Mouse (Mus musculus) forebrain, embryonic 14.5 days (tissue): ENCODE measurements around the gene Prrxl1. TPM values are rescaled to one million over a fixed set of nuclear protein-coding genes. Genes with fewer than 3 reads are reported as not detected.

Experiments
- ATAC-seq: fragments of 200-750 bp; cut with Nextera tagmentation; 2 replicates; pipeline ENCODE4 v1.8.0; 2017; ENCODE audit warnings: mild to moderate bottlenecking, moderate library complexity
- DNase-seq: peaks from one replicate; pipeline ENCODE4 v3.0.0-alpha.2; 2015; ENCODE audit warnings: low spot score
- H3K27ac ChIP-seq: fragments of 300-500 bp; sonication (generic); 2 replicates; pipeline ENCODE4 v1.5.1; 2014; ENCODE audit warnings: low read depth, mild to moderate bottlenecking, control low read depth, low read length, moderate library complexity
- H3K27me3 ChIP-seq: fragments of 300-500 bp; sonication (generic); replicated peaks from 2 replicates; pipeline ENCODE4 v1.6.1; 2014; ENCODE audit warnings: low read length, control low read depth, mixed read lengths; ENCODE audit not compliant: control insufficient read depth, insufficient read depth
- H3K36me3 ChIP-seq: fragments of 300-500 bp; sonication (generic); 2 replicates; pipeline ENCODE4 v1.6.1; 2014; ENCODE audit warnings: low read length, control low read depth; ENCODE audit not compliant: control insufficient read depth, insufficient read depth
- H3K4me1 ChIP-seq: fragments of 300-500 bp; sonication (generic); 2 replicates; pipeline ENCODE4 v1.6.1; 2014; ENCODE audit warnings: antibody characterized with exemption, low read length, control low read depth; ENCODE audit not compliant: control insufficient read depth, insufficient read depth
- H3K4me2 ChIP-seq: fragments of 300-500 bp; sonication (generic); 2 replicates; pipeline ENCODE4 v1.6.1; 2014; ENCODE audit warnings: mild to moderate bottlenecking, control low read depth, low read length
- H3K4me3 ChIP-seq: fragments of 300-500 bp; sonication (generic); 2 replicates; pipeline ENCODE4 v1.5.1; 2014; ENCODE audit warnings: low read depth, low read length, control low read depth
- H3K9ac ChIP-seq: fragments of 300-500 bp; sonication (generic); 2 replicates; pipeline ENCODE4 v1.6.1; 2014; ENCODE audit warnings: mild to moderate bottlenecking, low read length, control low read depth, moderate library complexity
- H3K9me3 ChIP-seq: fragments of 300-500 bp; sonication (generic); replicated peaks from 2 replicates; pipeline ENCODE4 v1.6.1; 2016; ENCODE audit warnings: low read length, control low read depth, mixed read lengths; ENCODE audit not compliant: control insufficient read depth
- WGBS: fragments of 180-500 bp; shearing (Covaris S2); extraction: QIAGEN DNeasy Blood & Tissue Kit; methylation state at CpG from one replicate; pipeline ENCODE4 v1.1.7; 2014; 5-methylcytosine and 5-hydroxymethylcytosine counted together
- polyA plus RNA-seq: library from polyadenylated mRNA; unstranded; fragments of >200 nt; fragmentation: Nextera tagmentation; extraction: Ambion mirVana; gene quantifications from 2 replicates; pipeline ENCODE4 v1.2.1, GENCODE M21; 2014

Gene Prrxl1
- 0.19 TPM in 1 of 2 replicates, not detected in the other for polyA plus RNA-seq

- ATAC-seq (peak; percentile 60; the same call in 1 of the 2 replicates), DNase-seq (peak; percentile 51)
- H3K4me3 ChIP-seq = peak within 1 kb of the TSS; percentile 24
- peaks cover 8% of the 10 kb centered on the region for H3K4me1 ChIP-seq
- H3K4me2 ChIP-seq = peak within 1 kb of the TSS; percentile 50
- H3K9ac ChIP-seq = peak within 1 kb of the TSS; percentile 21; the same call in 1 of the 2 replicates
- WGBS = under 1% methylated on average over 53 of the region's 53 CpGs
- no peak within 1 kb of the TSS for H3K27ac ChIP-seq
- H3K36me3 ChIP-seq = no peaks in the 10 kb centered on the region
- peaks cover 66% of the 10 kb centered on the region for H3K27me3 ChIP-seq
- H3K9me3 ChIP-seq = no peaks in the 10 kb centered on the region
Measured at GRCm38 (mm10) chr14:32599290-32600041, at the start of gene Prrxl1. Prrxl1 (plus strand) TSS chr14:32599407.

- Histone ChIP-seq H3K4me3 (no peak overlapping the region), H3K27ac (no peak overlapping the region), H3K9me3 (no peaks in the 10 kb centered on the region), H3K36me3 (peaks cover 37% of the 10 kb centered on the region), H3K4me2 (no peak overlapping the region), H3K4me1 (no peaks in the 10 kb centered on the region), H3K9ac (no peak overlapping the region), H3K27me3 (no peaks in the 10 kb centered on the region)
- no peak for ATAC-seq
- DNase-seq = no peak
- WGBS = 82% methylated on average over 5 of the region's 5 CpGs
Measured at GRCm38 (mm10) chr14:32551854-32552253, 47.4 kb upstream of the Prrxl1 start.

GRCm38 (mm10) chr14:32553198-32553903, 45.9 kb upstream of the Prrxl1 start:
- H3K4me1 ChIP-seq = no peaks in the 10 kb centered on the region
- no peak overlapping the region for H3K4me2 ChIP-seq
- H3K36me3 ChIP-seq = peaks cover 41% of the 10 kb centered on the region
- H3K9ac ChIP-seq = no peak overlapping the region
- H3K4me3 ChIP-seq = no peak overlapping the region
- ATAC-seq (no peak), DNase-seq (no peak)
- H3K9me3 ChIP-seq = no peaks in the 10 kb centered on the region
- H3K27ac ChIP-seq = no peak overlapping the region
- no peaks in the 10 kb centered on the region for H3K27me3 ChIP-seq
- 50% methylated on average over 10 of the region's 10 CpGs for WGBS

GRCm38 (mm10) chr14:32554860-32555526, 44.2 kb upstream of the Prrxl1 start:
- Histone ChIP-seq H3K4me3 (no peak overlapping the region), H3K4me2 (no peak overlapping the region), H3K4me1 (no peaks in the 10 kb centered on the region), H3K27me3 (no peaks in the 10 kb centered on the region), H3K36me3 (peaks cover 54% of the 10 kb centered on the region), H3K27ac (no peak overlapping the region), H3K9ac (no peak overlapping the region), H3K9me3 (no peaks in the 10 kb centered on the region)
- 80% methylated on average over 8 of the region's 8 CpGs for WGBS
- ATAC-seq = no peak
- no peak for DNase-seq

GRCm38 (mm10) chr14:32561428-32561827, 37.8 kb upstream of the Prrxl1 start:
- H3K4me1 ChIP-seq = no peaks in the 10 kb centered on the region
- H3K27me3 ChIP-seq = no peaks in the 10 kb centered on the region
- H3K4me2 ChIP-seq = no peak overlapping the region
- H3K27ac ChIP-seq = no peak overlapping the region
- no peaks in the 10 kb centered on the region for H3K9me3 ChIP-seq
- H3K4me3 ChIP-seq = no peak overlapping the region
- DNase-seq = no peak
- H3K9ac ChIP-seq = no peak overlapping the region
- peaks cover 81% of the 10 kb centered on the region for H3K36me3 ChIP-seq
- 97% methylated on average over 3 of the region's 3 CpGs for WGBS
- no peak for ATAC-seq

GRCm38 (mm10) chr14:32563661-32564060, 35.5 kb upstream of the Prrxl1 start:
- WGBS = 87% methylated on average over 6 of the region's 6 CpGs
- Histone ChIP-seq H3K4me3 (no peak overlapping the region), H3K27ac (no peak overlapping the region), H3K36me3 (peaks cover 87% of the 10 kb centered on the region), H3K9me3 (no peaks in the 10 kb centered on the region), H3K4me1 (no peaks in the 10 kb centered on the region), H3K4me2 (no peak overlapping the region), H3K9ac (no peak overlapping the region), H3K27me3 (no peaks in the 10 kb centered on the region)
- no peak for ATAC-seq
- no peak for DNase-seq

GRCm38 (mm10) chr14:32572519-32572918, 26.7 kb upstream of the Prrxl1 start:
- Histone ChIP-seq H3K27ac (no peak overlapping the region), H3K9ac (no peak overlapping the region), H3K4me1 (no peaks in the 10 kb centered on the region), H3K27me3 (no peaks in the 10 kb centered on the region), H3K4me2 (no peak overlapping the region), H3K9me3 (no peaks in the 10 kb centered on the region), H3K4me3 (no peak overlapping the region), H3K36me3 (peaks cover 75% of the 10 kb centered on the region)
- no peak for ATAC-seq
- DNase-seq = no peak
- WGBS = 53% methylated on average over 8 of the region's 8 CpGs

GRCm38 (mm10) chr14:32578420-32578819, 20.8 kb upstream of the Prrxl1 start:
- 95% methylated on average over 2 of the region's 2 CpGs for WGBS
- H3K9me3 ChIP-seq = no peaks in the 10 kb centered on the region
- H3K27me3 ChIP-seq = no peaks in the 10 kb centered on the region
- no peak for ATAC-seq
- H3K36me3 ChIP-seq = peaks cover 44% of the 10 kb centered on the region
- no peak for DNase-seq
- H3K4me2 ChIP-seq = no peak overlapping the region
- no peak overlapping the region for H3K4me3 ChIP-seq
- no peaks in the 10 kb centered on the region for H3K4me1 ChIP-seq
- H3K9ac ChIP-seq = no peak overlapping the region
- H3K27ac ChIP-seq = no peak overlapping the region
